Mouse (Mus musculus): ENCODE data around the gene Catip.

Gene Catip

DNA sequence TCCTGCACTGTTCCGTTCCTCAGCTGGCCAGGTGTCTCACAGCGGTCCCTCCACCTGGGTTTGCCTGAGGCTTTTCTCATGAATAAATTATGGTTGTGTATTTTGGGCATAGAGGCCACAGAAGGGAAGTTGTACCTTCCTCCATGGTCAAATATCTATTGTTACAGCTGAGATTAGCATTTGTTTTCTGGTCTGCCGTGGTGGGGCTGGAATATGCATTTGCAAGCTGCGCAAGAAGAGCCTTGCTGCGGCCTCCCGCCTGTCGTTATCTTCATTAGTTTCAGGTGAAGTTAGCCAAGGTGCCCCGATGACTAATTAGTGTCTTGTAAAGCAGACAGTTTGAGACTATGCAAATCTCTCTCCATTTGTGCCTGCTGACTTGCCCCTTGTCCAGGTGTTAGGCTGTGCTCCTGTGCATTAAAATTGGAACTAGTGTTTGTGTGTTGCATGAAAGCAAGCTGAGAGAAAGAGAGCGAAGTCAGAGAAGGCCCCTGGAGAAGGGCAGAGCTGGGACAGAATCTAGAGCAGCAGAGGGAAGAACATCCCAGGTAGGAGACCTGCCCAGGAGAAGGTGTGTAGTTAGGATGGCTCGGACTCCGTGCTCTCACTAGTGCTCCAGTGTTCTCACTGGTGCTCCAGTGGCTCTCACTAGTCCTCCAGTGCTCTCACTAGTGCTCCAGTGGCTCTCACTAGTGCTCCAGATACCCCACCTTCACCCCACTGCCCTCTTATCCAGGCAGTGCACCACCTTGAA lies 17.6 kb upstream of the Catip start:
- no peak for DNase-seq

DNA sequence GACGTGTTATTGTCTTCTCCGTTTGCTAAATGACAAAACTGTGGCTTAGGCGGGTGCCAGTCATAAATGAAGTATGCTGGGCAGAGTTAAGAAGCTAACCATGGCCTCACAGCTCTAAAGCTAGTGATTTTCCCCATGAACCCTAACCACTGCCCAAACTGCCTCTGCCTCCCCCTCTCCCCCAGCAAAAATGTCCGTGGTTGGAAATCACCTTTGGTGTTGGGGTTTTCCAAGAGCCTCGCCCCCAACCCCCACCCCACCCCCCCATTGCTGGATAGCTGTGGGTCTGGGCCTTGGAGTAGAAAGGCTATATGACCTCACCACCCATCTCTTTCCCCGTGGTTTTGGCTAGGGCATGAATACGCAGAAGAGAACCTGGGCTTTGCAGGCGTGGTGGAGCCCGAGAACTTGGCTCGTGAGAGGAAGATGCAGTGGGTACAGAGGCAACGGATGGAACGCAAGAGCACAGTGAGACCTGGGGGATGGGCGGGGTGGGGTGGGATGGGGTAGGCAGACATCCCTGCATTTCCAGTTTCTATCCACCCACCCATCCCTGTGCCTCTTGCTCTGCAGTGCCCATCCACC lies 10.6 kb upstream of the Catip start:
- DNase-seq: no peak

DNA sequence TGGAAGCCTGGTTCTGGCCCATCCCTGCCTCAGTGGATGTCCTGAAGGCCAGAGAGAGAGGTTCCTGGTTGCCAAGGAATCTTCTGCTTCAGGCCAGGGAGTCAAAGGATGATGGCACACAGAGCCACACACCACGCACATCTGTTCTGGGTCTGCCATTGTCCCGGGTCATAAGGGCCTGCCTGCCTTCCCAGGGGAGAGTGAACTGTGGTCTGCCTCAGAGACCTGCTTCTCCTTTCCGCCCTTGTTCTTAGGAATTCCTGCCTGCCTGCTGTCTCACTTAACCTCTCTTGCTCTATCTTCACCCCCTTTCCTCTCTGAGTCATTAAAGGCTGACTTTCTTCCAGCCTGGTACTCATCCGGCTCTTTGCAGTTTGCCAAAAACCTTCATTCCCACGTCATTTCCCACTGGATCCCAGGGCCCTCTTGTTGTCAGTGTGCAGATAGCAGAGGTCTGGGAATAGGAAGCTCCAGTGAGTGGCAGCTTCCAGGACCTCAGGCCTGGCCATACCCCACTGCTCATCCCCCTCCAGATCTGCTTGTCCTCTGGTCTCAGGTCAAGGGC lies 9.3 kb upstream of the Catip start:
- no peak for DNase-seq

DNA sequence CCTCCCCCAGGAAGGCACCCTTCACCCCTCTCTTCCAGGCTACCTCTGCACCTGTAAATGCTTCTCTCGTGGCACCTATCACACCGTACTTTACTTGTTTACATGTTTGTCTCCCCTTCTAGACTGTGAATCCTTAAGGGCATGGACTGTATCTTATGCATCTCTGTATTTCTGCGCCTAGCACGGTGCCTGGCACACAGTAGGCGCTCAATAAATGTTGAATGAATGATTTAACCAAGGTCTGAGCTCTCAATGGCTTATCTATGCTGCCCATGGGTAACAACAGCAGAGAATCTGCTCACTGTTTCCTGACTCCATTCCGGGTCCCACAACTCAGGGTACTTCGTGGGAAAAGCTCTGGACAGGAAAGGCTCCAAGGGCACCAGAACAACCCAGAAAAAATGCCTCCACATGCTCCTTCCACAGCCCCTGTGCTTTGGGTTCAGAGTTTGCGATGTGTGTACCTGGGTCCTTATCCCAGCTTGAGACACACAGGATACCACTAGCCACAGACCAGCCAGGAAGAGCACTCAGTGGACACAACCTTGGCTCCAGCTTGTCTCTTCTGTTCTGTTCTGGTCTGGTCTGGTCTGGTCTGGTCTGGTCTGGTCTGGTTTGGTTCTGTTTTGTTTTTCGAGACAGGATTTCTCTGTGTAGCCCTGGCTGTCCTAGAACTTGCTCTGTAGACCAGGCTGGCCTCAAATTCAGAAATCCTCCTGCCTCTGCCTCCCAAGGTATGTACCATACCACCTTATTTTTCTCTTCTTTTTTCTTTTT lies 8.3 kb upstream of the Catip start:
- DNase-seq: no peak

DNA sequence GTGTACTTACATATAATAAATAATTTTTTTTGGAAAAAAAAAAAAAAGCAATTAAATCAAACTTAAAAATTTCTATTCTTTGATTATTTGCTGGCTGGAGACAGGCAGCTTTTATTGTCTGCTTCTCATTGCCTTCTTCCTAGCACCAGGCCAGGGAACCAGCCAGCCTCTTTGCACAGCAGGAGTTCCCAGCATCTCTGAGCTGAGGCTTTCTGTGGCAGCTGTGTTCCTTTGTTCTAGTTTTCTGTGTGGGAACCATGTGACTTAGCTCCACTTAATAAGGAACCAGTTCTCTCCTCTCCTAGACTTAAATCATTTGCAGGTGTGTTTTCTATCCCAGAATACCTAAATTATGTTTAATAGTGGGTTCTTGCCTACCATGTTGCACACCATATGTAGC lies 4.4 kb upstream of the Catip start:
- no peak for DNase-seq

DNA sequence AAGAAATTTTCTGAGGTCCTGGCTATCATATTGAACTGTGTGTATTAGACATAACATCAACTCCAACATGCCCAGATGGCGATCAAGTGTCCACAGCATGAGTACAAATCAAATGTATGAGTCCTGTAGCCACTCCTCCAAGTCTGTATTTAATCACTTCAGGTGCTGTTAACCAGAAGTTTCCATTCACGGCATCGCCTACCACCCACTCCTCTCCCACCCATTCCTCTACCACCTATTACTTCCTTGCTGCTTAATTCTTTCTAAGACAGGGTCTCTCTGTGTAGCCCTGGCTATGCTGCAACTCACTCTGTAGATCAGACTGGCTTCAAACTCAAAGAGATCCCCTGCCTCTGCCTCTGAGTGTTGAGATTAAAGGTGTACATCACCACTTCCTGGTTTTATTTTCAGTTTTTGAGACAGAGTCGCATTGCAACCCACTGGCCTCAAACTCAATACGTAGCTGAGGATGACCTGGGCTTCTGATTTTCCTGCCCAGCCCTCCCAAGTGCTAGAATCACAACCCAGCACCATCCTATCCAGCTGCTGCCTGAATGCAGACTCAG lies 1.9 kb upstream of the Catip start:
- DNase-seq: no peak

DNA sequence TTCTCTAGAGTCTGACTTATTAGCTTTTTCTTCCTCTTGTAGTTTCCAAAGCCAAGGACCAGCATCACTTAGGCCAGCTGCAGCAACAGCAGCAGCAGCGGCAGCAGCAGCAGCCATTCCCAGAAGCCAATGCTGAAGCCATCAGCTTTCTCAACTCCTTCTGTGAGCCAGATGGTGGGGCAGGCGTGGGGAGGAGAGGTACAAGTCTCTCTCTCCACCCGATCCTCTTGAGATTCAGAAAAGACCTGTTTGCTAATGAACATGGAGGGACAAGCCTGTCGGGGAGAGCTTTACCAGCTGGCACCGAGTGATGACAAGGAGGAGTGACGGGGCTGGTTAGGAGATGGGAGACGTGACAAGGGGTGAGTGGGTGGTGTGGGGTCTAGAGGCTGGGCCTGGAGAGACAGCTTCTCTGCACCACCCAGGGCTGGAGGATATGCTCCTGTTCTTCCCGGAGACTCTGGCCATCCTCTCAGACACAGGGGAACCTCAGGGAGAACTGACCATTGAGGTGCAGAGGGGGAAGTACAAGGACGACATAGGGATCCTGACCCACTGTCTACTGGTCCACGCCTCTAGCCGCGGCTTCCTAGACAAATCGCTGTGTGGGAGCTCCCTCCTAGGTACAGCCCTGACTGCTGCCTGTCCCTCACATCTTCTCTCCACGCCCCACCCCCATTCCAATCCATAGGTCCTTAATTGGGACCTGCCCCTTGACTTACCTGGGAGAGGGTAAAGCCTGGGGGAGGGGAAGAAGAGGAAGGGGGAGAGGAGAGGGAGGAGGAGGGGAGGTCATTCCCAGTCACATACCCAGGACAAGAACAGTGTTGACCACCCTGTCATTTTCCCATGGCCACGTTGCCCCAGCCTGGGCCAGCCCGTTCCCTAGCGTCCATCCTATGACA lies 669 bp downstream of the Catip start:
- DNase-seq: no peak

DNA sequence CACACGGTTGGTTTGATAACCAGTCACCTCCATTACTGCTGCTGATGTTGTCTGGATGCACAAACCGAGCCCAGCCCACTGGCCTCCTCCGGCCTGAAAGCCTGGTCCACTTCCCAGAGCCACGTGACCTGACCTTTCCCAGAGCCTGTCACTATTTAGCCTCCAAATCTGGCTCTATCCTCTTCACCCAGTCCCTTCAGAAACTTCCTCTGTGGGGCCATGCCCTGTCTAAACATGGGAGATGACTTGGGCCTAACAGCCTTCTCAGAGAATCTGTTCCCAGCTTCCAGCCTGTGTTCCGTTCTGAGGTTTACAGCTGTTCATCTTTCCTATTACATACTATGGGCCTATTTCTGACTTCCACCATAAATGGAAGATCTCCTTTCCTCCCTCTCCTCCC lies 1.5 kb downstream of the Catip start:
- no peak for DNase-seq

DNA sequence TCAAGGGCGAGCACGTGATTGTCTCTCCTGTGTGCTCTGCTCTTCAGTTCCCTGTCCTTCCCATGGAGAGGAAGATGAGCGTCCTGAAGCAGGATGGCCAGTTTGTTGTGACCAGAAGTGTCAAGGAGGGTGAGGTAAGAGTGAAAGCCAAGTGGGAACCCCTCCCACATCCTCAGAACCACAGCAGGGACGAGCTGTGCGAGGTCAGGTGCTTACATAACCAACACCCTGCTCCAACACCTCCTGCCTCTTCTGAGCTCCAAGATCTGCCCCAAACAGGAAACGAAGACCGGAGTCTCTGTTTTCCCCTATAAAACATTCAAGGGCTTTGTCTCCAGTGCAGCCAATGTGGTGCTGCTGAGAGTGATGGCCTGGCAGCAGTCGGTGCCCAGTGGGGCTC lies 2.4 kb downstream of the Catip start:
- DNase-seq: no peak

DNA sequence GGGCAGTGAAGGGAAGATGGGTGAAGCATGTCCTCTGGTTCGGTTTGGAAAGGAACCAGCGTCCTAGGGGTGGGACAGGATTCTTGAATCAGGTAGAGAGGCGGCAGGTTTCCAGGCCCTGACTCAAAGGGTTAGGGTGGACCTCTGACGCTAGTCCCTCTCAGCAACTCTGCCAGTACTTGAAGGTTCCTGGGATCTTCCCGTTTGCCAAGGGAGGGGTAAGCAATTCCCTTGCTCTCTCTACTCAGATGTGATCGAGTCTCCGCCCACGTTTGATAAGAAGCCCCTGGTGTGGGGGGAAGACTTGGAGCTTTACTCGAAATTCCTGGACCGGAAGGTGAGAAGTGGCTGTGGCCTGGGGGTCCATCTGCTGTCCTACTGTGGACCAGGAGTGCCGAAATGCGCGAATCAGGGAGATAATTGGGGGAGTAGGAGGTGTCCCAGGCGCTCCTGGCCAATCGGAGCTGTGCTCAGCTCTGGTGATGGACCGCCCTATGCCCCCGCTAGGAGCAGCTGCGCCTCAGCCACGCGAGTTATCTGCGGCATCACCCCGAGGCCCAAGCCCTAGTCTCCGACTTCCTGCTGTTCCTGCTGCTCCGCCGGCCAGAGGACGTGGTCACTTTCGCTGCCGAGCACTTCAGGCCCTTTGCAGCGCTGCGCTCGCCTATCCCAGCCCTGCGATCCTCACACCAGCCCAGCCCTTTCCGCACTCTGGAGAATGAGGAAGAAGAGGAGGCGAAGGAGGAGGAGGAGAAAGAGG lies 6.2 kb downstream of the Catip start:
- DNase-seq: peak; percentile 74

DNA sequence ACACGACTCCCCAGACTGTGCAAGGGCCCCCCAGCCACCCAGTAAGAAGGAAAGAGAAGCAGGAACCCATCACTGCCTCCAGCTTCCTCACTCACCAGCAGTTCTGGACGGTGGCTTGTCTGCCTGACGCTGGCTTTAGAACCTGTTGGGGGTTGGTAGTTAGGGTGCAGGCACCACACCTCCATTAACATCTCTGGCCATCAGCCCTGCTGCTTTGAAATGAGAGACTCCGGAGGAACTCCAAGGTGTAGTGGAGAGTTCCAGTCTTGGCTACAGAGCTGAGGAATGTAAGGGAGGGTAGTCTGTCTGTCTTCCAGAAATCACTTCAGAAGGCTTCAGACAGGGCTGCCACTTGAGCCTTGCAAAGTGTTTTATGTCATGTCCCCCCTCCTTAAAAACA lies 8.1 kb downstream of the Catip start:
- DNase-seq: no peak

DNA sequence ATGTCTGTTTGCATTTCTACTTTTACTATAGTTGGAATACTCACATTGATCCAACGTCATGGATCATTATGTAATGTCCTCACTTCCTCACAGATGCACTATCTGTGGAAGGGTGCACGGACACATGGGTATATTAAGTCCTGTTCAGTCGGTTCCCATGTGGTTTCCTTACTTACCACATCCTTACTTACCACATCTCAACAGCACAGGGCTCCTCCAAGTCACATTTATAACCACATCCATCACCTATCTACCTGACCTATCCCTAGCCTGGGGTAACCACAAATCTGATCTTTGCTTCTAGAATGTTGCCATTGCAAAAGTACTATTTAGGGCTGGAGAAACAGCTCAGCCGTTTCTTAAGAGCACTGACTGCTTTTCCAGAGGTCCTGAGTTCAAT lies 11.5 kb downstream of the Catip start:
- DNase-seq: no peak

DNA sequence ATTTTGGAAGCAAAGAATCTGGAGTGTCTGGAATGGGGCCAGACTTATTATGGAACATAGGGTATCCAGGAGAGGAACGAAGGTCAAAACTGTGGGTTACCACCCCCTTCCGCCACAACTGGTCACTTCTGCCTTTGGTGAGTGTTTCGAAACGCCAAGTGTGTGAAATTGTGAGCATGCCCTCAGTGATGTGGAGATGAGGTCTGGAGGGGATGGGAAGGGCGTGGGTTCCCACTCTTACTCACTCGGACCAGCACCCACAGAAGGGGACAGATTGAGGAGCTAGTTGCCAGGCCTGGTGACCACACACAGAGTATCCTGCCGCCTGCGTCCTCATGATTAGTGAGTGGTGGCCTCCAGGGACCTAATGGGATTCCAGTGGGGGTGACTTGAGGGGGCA lies 13.1 kb downstream of the Catip start, which contains the start of gene Slc11a1:
Slc11a1 (plus strand) TSS at position 216 of the 400 bp plus-strand sequence.
- peak; percentile 85 for DNase-seq

DNA sequence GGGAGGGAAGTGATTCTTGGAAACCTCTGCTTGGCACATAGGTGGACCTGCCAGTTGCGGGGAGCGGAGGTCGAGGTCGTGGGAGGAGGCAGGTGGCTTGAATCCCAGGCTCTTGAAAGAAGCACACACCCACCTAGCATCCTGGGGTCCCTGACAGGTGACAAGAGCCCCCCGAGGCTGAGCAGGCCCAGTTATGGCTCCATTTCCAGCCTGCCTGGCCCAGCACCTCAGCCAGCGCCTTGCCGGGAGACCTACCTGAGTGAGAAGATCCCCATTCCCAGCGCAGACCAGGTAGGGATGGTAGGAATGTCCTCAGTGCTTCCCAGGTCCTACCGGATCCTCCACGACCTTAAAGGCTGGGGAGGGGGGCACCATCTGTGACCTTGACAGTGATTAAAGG lies 13.7 kb downstream of the Catip start:
- no peak for DNase-seq

DNA sequence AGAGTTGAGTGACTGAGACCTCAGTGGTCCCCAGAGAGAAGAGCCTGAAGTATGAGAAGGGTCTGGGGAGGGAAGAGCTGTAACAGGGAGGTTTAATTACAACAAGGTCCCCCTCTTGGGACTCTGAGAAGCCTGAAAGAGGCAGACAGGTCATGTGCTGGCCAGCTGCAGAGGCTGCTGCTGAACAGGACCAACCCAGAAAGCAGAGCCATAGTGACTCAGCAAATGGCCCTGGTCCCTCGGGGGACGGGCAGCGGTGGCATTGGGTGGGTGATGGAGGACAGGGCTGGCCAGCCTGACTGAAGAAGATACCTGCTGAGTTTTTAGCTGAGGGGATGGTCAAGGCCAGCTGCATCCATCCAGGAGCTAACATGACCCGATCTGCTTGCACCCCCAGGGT lies 14.5 kb downstream of the Catip start:
- DNase-seq: no peak

DNA sequence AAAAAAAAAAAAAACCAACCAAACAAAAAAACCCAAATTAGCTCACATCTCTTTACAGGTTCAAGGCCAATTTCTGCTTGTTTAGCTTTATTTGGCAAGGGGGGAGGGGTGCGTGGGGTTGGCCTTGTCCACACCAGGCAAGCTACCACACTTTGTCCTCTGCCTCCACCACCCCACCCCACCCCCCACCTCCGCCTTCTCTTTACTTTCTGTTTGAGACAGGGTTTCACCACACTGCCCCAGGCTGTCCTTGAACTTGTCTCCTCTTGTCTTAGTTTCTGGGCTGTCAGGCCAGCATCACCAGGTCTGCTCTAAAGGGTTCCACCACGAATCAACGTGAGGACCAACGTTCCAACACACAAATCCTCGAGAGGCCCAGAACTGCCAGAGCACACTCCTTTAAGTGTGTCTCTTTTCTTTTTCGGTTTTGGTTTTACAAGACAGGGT lies 17.2 kb downstream of the Catip start:
- no peak for DNase-seq

DNA sequence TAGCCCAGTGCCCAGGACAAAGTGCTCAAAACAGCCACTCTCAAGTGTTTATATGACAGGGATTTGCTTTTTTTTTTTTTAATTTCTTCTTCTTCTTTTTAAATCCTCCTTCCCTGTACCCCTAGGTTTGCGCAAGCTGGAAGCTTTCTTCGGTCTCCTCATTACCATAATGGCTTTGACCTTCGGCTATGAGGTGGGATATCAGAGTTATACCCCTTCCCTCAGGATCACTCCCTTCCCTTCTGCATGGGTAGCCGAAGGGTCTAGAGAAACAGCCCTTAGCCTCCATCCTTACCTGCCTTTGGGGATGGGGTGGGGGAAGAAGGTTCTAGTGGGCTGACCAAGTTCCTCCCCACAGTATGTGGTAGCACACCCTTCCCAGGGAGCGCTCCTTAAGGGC lies 18.6 kb downstream of the Catip start:
- no peak for DNase-seq

DNA sequence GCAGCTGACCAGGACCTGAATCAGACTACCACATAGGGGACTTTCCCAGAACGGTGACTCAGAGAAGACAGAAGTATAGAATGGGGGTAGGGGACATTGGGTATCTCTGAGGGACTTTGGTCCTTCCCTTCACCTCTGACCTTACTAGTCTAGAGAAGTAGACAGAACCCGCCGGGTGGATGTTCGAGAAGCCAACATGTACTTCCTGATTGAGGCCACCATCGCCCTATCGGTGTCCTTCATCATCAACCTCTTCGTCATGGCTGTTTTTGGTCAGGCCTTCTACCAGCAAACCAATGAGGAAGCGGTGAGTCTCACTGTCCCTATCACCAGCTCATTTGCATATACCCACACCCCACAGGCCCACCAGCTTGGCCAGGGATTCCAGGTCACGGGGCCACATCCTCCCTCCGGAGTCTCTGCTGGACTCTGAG lies 19.7 kb downstream of the Catip start:
- DNase-seq: no peak

DNA sequence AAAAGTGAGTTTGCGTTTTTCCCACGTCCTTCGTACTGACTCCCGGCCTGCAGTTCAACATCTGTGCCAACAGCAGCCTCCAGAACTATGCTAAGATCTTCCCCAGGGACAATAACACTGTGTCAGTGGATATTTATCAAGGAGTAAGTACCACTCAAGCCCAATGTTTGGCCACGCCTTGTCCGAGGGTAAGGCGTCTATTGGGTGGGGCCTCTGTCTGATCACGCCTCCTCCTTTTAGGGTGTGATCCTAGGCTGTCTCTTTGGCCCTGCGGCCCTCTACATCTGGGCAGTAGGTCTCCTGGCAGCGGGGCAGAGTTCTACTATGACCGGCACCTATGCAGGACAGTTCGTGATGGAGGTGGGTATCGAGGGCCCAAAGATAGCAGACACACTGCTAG lies 21.5 kb downstream of the Catip start:
- DNase-seq: no peak

DNA sequence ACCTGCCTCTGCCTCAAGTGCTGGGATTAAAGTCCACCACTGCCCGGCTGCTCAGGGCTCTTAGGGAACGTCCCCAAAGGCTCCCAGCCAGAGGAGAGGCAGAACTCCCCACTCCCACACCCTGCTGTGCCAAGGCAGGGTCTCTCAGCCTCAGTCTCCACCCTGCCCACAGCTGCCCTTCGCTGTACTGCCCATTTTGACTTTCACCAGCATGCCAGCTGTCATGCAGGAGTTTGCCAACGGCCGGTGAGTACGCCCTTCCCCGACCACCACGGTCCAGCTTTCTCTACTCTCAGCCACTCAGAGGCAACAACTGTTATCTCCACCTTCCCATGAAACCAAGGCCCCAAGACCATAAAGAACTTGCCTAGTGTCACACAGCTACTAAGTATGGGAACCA lies 22.6 kb downstream of the Catip start:
- DNase-seq: no peak

DNA sequence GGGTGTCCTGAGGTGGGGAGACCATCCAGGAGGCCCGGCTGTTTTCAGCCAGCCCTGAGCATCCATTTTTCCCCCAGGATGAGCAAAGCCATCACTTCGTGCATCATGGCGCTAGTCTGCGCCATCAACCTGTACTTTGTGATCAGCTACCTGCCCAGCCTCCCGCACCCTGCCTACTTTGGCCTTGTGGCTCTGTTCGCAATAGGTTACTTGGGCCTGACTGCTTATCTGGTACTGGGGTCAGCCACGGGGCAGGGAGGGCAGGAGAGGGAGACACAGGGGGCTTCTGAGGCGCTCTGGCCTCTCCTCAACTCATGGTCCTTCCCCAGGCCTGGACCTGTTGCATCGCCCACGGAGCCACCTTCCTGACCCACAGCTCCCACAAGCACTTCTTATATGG lies 23.2 kb downstream of the Catip start:
- DNase-seq: no peak

Measured in layer of hippocampus, adult 9-11 months (tissue).